Mouse (Mus musculus) CD4-positive, CD25-positive, alpha-beta regulatory T cell (primary cell): ENCODE data around the gene Dnal1. TPM values are rescaled to one million over a fixed set of nuclear protein-coding genes. Genes with fewer than 3 reads are reported as not detected.

Experiments
- polyA plus RNA-seq: library from polyadenylated mRNA; unstranded; fragments of 100-300 nt; shearing (Covaris generic); gene quantifications from one replicate; pipeline ENCODE4 v1.2.1, GENCODE M21; 2017

The Dnal1 gene
- polyA plus RNA-seq, result 0.37 TPM

DNA sequence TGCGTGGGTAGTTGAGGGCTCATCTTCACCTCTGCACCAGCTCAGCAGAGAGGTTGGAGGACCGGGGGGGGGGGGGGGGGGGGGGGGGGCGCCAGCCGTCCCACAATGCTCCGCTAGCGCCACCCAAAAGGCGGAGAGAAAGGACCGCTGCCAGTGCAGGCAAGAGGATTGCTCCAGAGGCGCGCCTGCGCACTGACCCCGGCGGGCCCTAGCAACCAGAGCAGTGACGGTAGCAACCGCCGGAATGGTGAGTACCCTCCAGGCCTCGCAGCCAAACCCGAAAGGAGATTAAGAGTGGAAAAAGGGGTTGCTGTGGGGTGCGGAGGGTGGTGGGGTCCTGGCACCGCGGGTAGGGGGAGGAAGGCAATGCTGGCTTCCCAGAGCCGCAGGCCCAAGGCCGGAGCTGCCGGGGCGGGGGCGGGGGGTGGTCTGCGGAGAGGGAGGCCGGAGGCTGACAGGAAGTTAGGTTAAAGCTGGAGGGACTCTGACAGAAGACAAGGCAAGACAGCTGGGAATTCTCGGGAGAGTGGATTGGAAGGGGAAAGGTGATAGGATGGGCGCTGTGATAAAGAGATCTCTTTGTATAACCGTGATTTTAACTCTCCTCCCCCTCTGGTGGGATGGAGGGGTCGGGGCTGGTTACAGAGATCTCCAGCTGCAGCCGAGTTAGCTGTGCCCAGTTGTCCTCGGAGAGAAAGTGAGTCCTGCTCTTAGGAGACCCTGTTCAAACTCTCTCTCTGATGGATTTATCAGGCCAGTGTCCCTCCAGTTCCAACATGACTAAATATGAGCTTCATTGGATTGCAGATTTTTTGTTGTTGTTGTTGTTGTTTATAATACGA is at the start of gene Dnal1:
Gene Dnal1, plus strand, starts transcription at position 214 of the 842 bp plus-strand sequence.

DNA sequence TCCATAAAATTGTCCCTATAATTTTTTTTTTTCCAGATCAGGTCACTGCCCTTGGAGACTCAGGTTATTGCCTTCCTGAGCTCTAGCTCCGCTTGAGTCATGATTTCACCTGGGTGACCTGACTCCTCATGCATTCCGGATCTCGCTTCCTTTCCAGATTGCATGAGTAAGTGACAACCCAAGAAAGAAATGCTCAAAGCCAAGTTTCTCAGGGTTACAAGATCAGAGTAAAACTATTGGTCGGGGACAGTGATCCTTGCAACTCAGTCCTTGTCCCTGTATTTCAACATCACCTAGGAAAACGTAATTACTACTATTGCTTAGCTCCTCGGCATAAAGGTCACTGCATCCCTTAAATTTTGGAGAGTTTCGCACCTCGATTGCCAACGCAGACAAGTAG is 45.2 kb upstream of the Dnal1 start, which contains the start of gene Acot5:
Gene Acot5, plus strand, starts transcription at position 340 of the 400 bp plus-strand sequence.

DNA sequence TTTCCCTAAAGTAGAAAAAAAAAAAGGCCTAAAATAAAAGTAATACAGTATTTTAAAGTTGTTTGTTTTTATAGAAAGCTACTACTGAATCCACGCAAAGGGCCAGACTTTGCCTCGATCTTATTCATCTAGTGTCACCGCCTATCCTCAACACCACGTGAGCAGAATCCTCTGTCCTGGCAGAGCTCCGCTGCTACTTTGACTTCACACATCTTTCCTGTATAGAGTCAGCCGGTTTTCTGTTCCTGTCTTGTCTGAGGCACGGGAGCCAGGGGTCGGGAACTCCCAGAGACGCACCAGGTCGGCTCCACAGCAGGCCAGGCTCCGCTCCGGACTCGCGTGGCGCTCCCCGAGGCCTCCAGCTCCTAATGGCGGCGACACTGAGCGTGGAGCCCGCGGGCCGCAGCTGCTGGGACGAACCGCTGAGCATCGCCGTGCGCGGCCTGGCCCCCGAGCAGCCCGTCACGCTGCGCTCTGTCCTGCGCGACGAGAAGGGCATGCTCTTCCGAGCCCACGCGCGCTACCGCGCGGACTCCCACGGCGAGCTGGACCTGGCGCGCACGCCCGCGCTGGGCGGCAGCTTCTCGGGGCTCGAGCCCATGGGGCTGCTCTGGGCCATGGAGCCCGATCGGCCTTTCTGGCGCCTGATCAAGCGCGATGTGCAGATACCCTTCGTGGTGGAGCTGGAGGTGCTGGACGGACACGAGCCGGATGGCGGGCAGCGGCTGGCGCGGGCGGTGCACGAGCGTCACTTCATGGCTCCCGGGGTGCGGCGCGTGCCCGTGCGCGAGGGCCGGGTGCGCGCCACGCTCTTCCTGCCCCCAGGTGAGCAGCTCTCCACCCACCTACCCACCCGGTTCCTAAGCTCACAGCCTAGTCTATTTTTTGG is 13.3 kb upstream of the Dnal1 start, which contains the start of gene Acot6:
Gene Acot6, plus strand, starts transcription at position 51 of the 889 bp plus-strand sequence.

DNA sequence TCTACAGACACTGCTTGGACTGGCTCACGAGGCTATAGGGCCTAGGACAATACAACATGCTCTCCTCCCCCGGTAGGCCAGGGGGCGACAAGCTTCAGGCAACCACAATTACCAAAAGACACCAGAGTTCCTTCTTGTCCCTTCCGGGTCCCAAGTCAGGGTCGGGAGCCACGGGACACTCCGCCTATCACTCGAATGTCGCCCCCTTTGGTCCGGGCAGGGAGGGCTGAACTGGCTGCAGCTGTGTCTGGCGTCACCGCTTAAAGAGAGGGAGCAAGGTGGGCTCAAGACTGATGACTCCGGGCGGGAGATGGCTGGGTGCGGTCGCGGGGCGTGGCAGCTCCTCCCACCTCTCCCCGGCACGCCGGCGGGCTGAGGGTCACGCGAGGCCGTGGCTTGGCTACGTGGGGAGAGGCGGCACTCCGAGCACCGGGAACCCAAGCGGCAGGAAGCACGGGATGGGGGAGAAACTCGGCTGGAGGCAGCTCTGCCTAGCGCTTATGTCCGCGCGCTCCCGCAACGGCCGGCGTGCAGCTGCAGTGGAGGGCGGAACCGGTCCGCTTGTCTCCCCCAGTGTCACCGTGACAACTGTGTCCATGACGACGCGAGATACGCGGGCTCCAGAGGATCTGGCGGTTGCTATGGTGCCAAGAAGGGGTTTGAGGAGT is 33.9 kb downstream of the Dnal1 start, which contains the start of gene Pnma1:
Gene Pnma1, minus strand, starts transcription at position 536 of the 668 bp plus-strand sequence.

Other genes starting within 250 kb of the Dnal1 start
- 43.1 TPM for gene Numb, start 192.4 kb upstream of the Dnal1 start, polyA plus RNA-seq
- gene Riox1, start 163.8 kb upstream of the Dnal1 start, polyA plus RNA-seq, result 31.7 TPM
- not detected for gene Heatr4, start 129.5 kb upstream of the Dnal1 start, polyA plus RNA-seq
- 5.8 TPM for gene Acot2, start 126.5 kb upstream of the Dnal1 start, polyA plus RNA-seq
- not detected for gene Acot1, start 104.9 kb upstream of the Dnal1 start, polyA plus RNA-seq
- gene Acot4, start 76.0 kb upstream of the Dnal1 start, polyA plus RNA-seq, result 0.12 TPM
- not detected for gene Gm49366, start 75.4 kb upstream of the Dnal1 start, polyA plus RNA-seq
- gene Acot3, start 62.2 kb upstream of the Dnal1 start, polyA plus RNA-seq, result not detected
- not detected for gene Acot5, start 45.0 kb upstream of the Dnal1 start, polyA plus RNA-seq
- gene Acot6, start 13.7 kb upstream of the Dnal1 start, polyA plus RNA-seq, result 4.3 TPM
- 0.14 TPM for gene Pnma1, start 34.1 kb downstream of the Dnal1 start, polyA plus RNA-seq
- gene Elmsan1, start 104.5 kb downstream of the Dnal1 start, polyA plus RNA-seq, result 23.7 TPM
- 33.3 TPM for gene Ptgr2, start 170.9 kb downstream of the Dnal1 start, polyA plus RNA-seq
- gene Zfp410, start 202.5 kb downstream of the Dnal1 start, polyA plus RNA-seq, result 61.4 TPM
- 26.4 TPM for gene Coq6, start 247.3 kb downstream of the Dnal1 start, polyA plus RNA-seq
- gene Fam161b, start 247.5 kb downstream of the Dnal1 start, polyA plus RNA-seq, result 0.84 TPM